Mouse (Mus musculus): ENCODE results near the gene Ucn2.

DNA sequence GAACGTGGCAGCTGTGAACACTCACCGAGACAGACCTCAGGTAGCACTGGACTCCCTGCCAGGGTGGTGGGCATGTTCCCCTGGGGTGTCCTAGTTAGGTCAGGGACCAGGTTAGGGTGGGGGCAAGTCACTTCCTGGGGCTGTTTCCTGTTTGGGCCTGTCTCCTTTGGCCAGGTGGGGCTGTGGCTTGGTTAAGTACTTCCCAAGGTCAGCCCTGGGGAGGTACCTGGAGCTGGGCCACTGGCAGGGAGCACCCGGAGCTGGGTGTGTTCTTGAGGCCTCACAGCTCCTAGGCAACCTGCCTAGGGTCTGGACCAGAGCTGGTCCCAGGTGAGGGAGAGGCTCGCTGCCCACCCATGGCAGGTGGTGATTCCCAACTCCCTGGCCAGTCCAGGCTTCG is 43.1 kb downstream of the Ucn2 start:
- TF ChIP-seq CTCF (IDR thresholded peaks at IDR 0.05; ENCODE audit: low read depth) (no peak), EP300 (optimal IDR thresholded peaks at IDR 0.05) (no peak)
